Mouse (Mus musculus): ENCODE measurements at regions not wholly inside any gene's neighbourhood (a gene's known extent, or its start where the extent isn't known, plus 50 kb on each side); places are given as distances from the start of the nearest gene placed in this dataset.
A peak's percentile ranks its signal among the peaks of the same experiment; 100 is the strongest.

- WGBS = 48% methylated on average over 1 of the region's 1 CpGs
- ATAC-seq (ENCODE audit: low FRiP score) (no peak), DNase-seq (ENCODE audit: low spot score) (peak; percentile 49)
- H3K4me3 ChIP-seq (replicated peaks; ENCODE audit: low read length) = no peak overlapping the region
- no peaks in the 10 kb centered on the region for H3K9me3 ChIP-seq (ENCODE audit: control insufficient read depth, low read length)
- no peak overlapping the region for H3K4me2 ChIP-seq (replicated peaks)
- H3K27me3 ChIP-seq (ENCODE audit: control insufficient read depth, insufficient read depth, low read length) = no peaks in the 10 kb centered on the region
- H3K9ac ChIP-seq = no peak overlapping the region
- H3K4me1 ChIP-seq (replicated peaks; ENCODE audit: control insufficient read depth, insufficient read depth, low read length) = no peaks in the 10 kb centered on the region
- H3K36me3 ChIP-seq (replicated peaks; ENCODE audit: control insufficient read depth, insufficient read depth) = no peaks in the 10 kb centered on the region
- H3K27ac ChIP-seq = no peak overlapping the region
Observed at GRCm38 (mm10) chr1:145379739-145380138, 604.5 kb upstream of the Rgs18 start.

- no peaks in the 10 kb centered on the region for H3K9me3 ChIP-seq (ENCODE audit: control insufficient read depth, low read length)
- no peak for ATAC-seq (ENCODE audit: low FRiP score)
- no peaks in the 10 kb centered on the region for H3K27me3 ChIP-seq (ENCODE audit: control insufficient read depth, insufficient read depth, low read length)
- H3K9ac ChIP-seq = no peak overlapping the region
- H3K4me3 ChIP-seq (replicated peaks; ENCODE audit: low read length) = no peak overlapping the region
- no peaks in the 10 kb centered on the region for H3K36me3 ChIP-seq (replicated peaks; ENCODE audit: control insufficient read depth, insufficient read depth)
- 89% methylated on average over 2 of the region's 2 CpGs for WGBS
- no peak overlapping the region for H3K4me2 ChIP-seq (replicated peaks)
- H3K4me1 ChIP-seq (replicated peaks; ENCODE audit: control insufficient read depth, insufficient read depth, low read length) = no peaks in the 10 kb centered on the region
- no peak for DNase-seq (ENCODE audit: low spot score)
- H3K27ac ChIP-seq = no peak overlapping the region
Observed at GRCm38 (mm10) chr1:145377031-145377430, 601.8 kb upstream of the Rgs18 start.

- WGBS = 93% methylated on average over 2 of the region's 2 CpGs
- no peaks in the 10 kb centered on the region for H3K36me3 ChIP-seq (replicated peaks; ENCODE audit: control insufficient read depth, insufficient read depth)
- no peak for DNase-seq (ENCODE audit: low spot score)
Observed at GRCm38 (mm10) chr1:145376069-145376468, 600.8 kb upstream of the Rgs18 start.

GRCm38 (mm10) chr1:145363796-145364195 lies 588.6 kb upstream of the Rgs18 start:
- no peak for ATAC-seq (ENCODE audit: low FRiP score)
- Histone ChIP-seq H3K4me2 (replicated peaks) (no peak overlapping the region), H3K36me3 (replicated peaks; ENCODE audit: control insufficient read depth, insufficient read depth) (no peaks in the 10 kb centered on the region), H3K9ac (no peak overlapping the region), H3K27me3 (ENCODE audit: control insufficient read depth, insufficient read depth, low read length) (no peaks in the 10 kb centered on the region), H3K4me1 (replicated peaks; ENCODE audit: control insufficient read depth, insufficient read depth, low read length) (no peaks in the 10 kb centered on the region), H3K4me3 (replicated peaks; ENCODE audit: low read length) (no peak overlapping the region), H3K27ac (no peak overlapping the region), H3K9me3 (ENCODE audit: control insufficient read depth, low read length) (no peaks in the 10 kb centered on the region)
- DNase-seq (ENCODE audit: low spot score) = no peak

More at GRCm38 (mm10) chr1:145376069-145376468, 600.8 kb upstream of the Rgs18 start:
- no peaks in the 10 kb centered on the region for H3K27me3 ChIP-seq (ENCODE audit: control insufficient read depth, insufficient read depth, low read length)
- H3K9ac ChIP-seq = no peak overlapping the region
- H3K27ac ChIP-seq = no peak overlapping the region
- no peaks in the 10 kb centered on the region for H3K9me3 ChIP-seq (ENCODE audit: control insufficient read depth, low read length)
- no peak overlapping the region for H3K4me2 ChIP-seq (replicated peaks)
- ATAC-seq (ENCODE audit: low FRiP score) = no peak
- H3K4me3 ChIP-seq (replicated peaks; ENCODE audit: low read length) = no peak overlapping the region
- H3K4me1 ChIP-seq (replicated peaks; ENCODE audit: control insufficient read depth, insufficient read depth, low read length) = no peaks in the 10 kb centered on the region

- H3K9ac ChIP-seq = no peak overlapping the region
- no peaks in the 10 kb centered on the region for H3K36me3 ChIP-seq (replicated peaks; ENCODE audit: control insufficient read depth, insufficient read depth)
- no peak overlapping the region for H3K4me3 ChIP-seq (replicated peaks; ENCODE audit: low read length)
- no peaks in the 10 kb centered on the region for H3K4me1 ChIP-seq (replicated peaks; ENCODE audit: control insufficient read depth, insufficient read depth, low read length)
- ATAC-seq (ENCODE audit: low FRiP score) (no peak), DNase-seq (ENCODE audit: low spot score) (no peak)
- no peak overlapping the region for H3K4me2 ChIP-seq (replicated peaks)
- H3K9me3 ChIP-seq (ENCODE audit: control insufficient read depth, low read length) = peaks cover 1% of the 10 kb centered on the region; the same call in 1 of the 2 replicates
- no peak overlapping the region for H3K27ac ChIP-seq
- no peaks in the 10 kb centered on the region for H3K27me3 ChIP-seq (ENCODE audit: control insufficient read depth, insufficient read depth, low read length)
Observed at GRCm38 (mm10) chr1:145344821-145345220, 569.6 kb upstream of the Rgs18 start.

GRCm38 (mm10) chr1:145344356-145344755 lies 569.1 kb upstream of the Rgs18 start:
- no peaks in the 10 kb centered on the region for H3K9me3 ChIP-seq (ENCODE audit: control insufficient read depth, low read length)
- H3K4me3 ChIP-seq (replicated peaks; ENCODE audit: low read length) = no peak overlapping the region
- no peak overlapping the region for H3K9ac ChIP-seq
- H3K27me3 ChIP-seq (ENCODE audit: control insufficient read depth, insufficient read depth, low read length) = no peaks in the 10 kb centered on the region
- no peak for ATAC-seq (ENCODE audit: low FRiP score)
- H3K27ac ChIP-seq = no peak overlapping the region
- no peak for DNase-seq (ENCODE audit: low spot score)
- H3K36me3 ChIP-seq (replicated peaks; ENCODE audit: control insufficient read depth, insufficient read depth) = no peaks in the 10 kb centered on the region
- 77% methylated on average over 1 of the region's 1 CpGs for WGBS
- H3K4me2 ChIP-seq (replicated peaks) = no peak overlapping the region
- H3K4me1 ChIP-seq (replicated peaks; ENCODE audit: control insufficient read depth, insufficient read depth, low read length) = no peaks in the 10 kb centered on the region

GRCm38 (mm10) chr1:145336879-145337278 lies 561.6 kb upstream of the Rgs18 start:
- H3K27me3 ChIP-seq (ENCODE audit: control insufficient read depth, insufficient read depth, low read length) = no peaks in the 10 kb centered on the region
- ATAC-seq (ENCODE audit: low FRiP score) (no peak), DNase-seq (ENCODE audit: low spot score) (no peak)
- 83% methylated on average over 1 of the region's 1 CpGs for WGBS
- H3K4me1 ChIP-seq (replicated peaks; ENCODE audit: control insufficient read depth, insufficient read depth, low read length) = no peaks in the 10 kb centered on the region
- H3K4me2 ChIP-seq (replicated peaks) = no peak overlapping the region
- H3K9me3 ChIP-seq (ENCODE audit: control insufficient read depth, low read length) = no peaks in the 10 kb centered on the region
- no peak overlapping the region for H3K4me3 ChIP-seq (replicated peaks; ENCODE audit: low read length)
- H3K27ac ChIP-seq = no peak overlapping the region
- no peak overlapping the region for H3K9ac ChIP-seq
- no peaks in the 10 kb centered on the region for H3K36me3 ChIP-seq (replicated peaks; ENCODE audit: control insufficient read depth, insufficient read depth)

GRCm38 (mm10) chr1:145292931-145293330 lies 517.7 kb upstream of the Rgs18 start:
- 73% methylated on average over 2 of the region's 2 CpGs for WGBS
- H3K4me1 ChIP-seq (replicated peaks; ENCODE audit: control insufficient read depth, insufficient read depth, low read length) = no peaks in the 10 kb centered on the region

More at GRCm38 (mm10) chr1:145292931-145293330, 517.7 kb upstream of the Rgs18 start:
- ATAC-seq (ENCODE audit: low FRiP score) (no peak), DNase-seq (ENCODE audit: low spot score) (no peak)
- H3K4me2 ChIP-seq (replicated peaks) = no peak overlapping the region
- no peaks in the 10 kb centered on the region for H3K36me3 ChIP-seq (replicated peaks; ENCODE audit: control insufficient read depth, insufficient read depth)
- no peaks in the 10 kb centered on the region for H3K9me3 ChIP-seq (ENCODE audit: control insufficient read depth, low read length)
- H3K4me3 ChIP-seq (replicated peaks; ENCODE audit: low read length) = no peak overlapping the region
- H3K9ac ChIP-seq = no peak overlapping the region
- no peak overlapping the region for H3K27ac ChIP-seq
- no peaks in the 10 kb centered on the region for H3K27me3 ChIP-seq (ENCODE audit: control insufficient read depth, insufficient read depth, low read length)
